Comparison of ENCODE assay signal across 8 mouse cellular contexts in genomic region chr1:82839296-82839613, GRCm38 (mm10). TPM values are rescaled to one million over a fixed set of nuclear protein-coding genes. Genes with fewer than 3 reads are reported as not detected.
DNase-seq lines count a peak whose midpoint lies in the region; ATAC-seq and TF ChIP-seq lines count a peak whose summit lies in the region.

Agfg1 (plus strand) TSS chr1:82839483.

- DNase-seq in gastrocnemius, adult 8-10 months (ENCODE audit: low spot score in 2 of 2): peak; percentile 73 to 77
- peak; percentile 24 for DNase-seq in hindlimb bud, embryonic 11.5 days (ENCODE audit: extremely low spot score, low read depth, low spot score)
- peak; percentile 84 to 87 for DNase-seq in left cerebral cortex, adult 8-10 months (ENCODE audit: low spot score in 2 of 2)
- peak; percentile 94 for DNase-seq in right cerebral cortex, postnatal 10 days (ENCODE audit: low spot score in 2 of 2)
- peak; percentile 94 for DNase-seq in urinary bladder, postnatal 25 days (ENCODE audit: low spot score)

- peak within 1 kb of the TSS; percentile 99 for H3K4me3 ChIP-seq in cortical plate, adult 2 months (ENCODE audit: insufficient read depth, low read length)
- peak within 1 kb of the TSS; percentile 100 for H3K4me3 ChIP-seq in megakaryocyte, embryonic 14.5 days (replicated peaks)

- H3K9me3 ChIP-seq in megakaryocyte, embryonic 14.5 days: no peaks in the 10 kb centered on the region

- 0 out of 2 replicates have a peak, but pooled peaks have one; percentile 32 for TF ChIP-seq POLR2A in cortical plate, adult 2 months (IDR thresholded peaks at IDR 0.05; ENCODE audit: extremely low read depth, insufficient read depth, low read length)

- peaks cover 3% of the 10 kb centered on the region for H3K4me1 ChIP-seq in cortical plate, adult 2 months (ENCODE audit: control insufficient read depth, insufficient read depth, low read length)
- H3K4me1 ChIP-seq in megakaryocyte, embryonic 14.5 days: peaks cover 80% of the 10 kb centered on the region

- H3K36me3 ChIP-seq in megakaryocyte, embryonic 14.5 days (replicated peaks; ENCODE audit: low read length): peaks cover 14% of the 10 kb centered on the region

- H3K27ac ChIP-seq in cortical plate, adult 2 months (ENCODE audit: insufficient read depth, low read length): peak within 1 kb of the TSS; percentile 67

- H3K27me3 ChIP-seq in megakaryocyte, embryonic 14.5 days (replicated peaks): no peaks in the 10 kb centered on the region

- ATAC-seq in activated CD4-positive, CD25-positive, alpha-beta regulatory T cell, adult 4 months: peak; percentile 52

- TF ChIP-seq CTCF in cortical plate, adult 2 months (IDR thresholded peaks at IDR 0.05; ENCODE audit: extremely low read depth, insufficient read depth, low read length): peak; percentile 59

RNA-seq across cellular contexts. Expression of gene Agfg1, which starts in this region (rescaled TPM):
- 10 to 100 TPM; 37.1 to 42.3 TPM for polyA plus RNA-seq in activated CD4-positive, CD25-positive, alpha-beta regulatory T cell, adult 4 months (2017; shearing (Covaris generic))
- 37.5 and 39.5 TPM in 2 replicates for polyA plus RNA-seq in cortical plate, adult 2 months (2012; rRNA removed)
- 10 to 100 TPM; 22.0 to 24.1 (median 23.1) TPM for total RNA-seq in gastrocnemius, adult 8-10 months (2022)
- 10 to 100 TPM; 59.0 to 69.1 (median 62.1) TPM for total RNA-seq in left cerebral cortex, adult 8-10 months (2022)
- polyA plus RNA-seq in megakaryocyte, embryonic 14.5 days (2012; ENCODE audit: insufficient read depth, low replicate concordance): 3.0 and 4.2 TPM in 2 replicates

Comparison
In these comparisons a context has a peak if more than half of its experiments do, and no peak if none do; other contexts are left out.
1. Peak in every context shown above with its lines: DNase-seq, ATAC-seq, H3K4me3 ChIP-seq and H3K27ac ChIP-seq.
2. DNase-seq: peak in every context shown above with its lines; median percentile 94 in right cerebral cortex, postnatal 10 days; 94 in urinary bladder, postnatal 25 days; 86 in left cerebral cortex, adult 8-10 months; 75 in gastrocnemius, adult 8-10 months; 24 in hindlimb bud, embryonic 11.5 days.